Mouse (Mus musculus) heart, postnatal 0 days (tissue): ENCODE results near the gene Gm20696.

Source experiments
- CTCF ChIP-seq: IDR thresholded peaks from 2 replicates; pipeline ENCODE4 v1.5.1; 2016; ENCODE audit warnings: antibody characterized with exemption, control low read depth, low read depth
- EP300 ChIP-seq: IDR thresholded peaks from 2 replicates; pipeline ENCODE4 v1.6.1; 2016; ENCODE audit warnings: antibody characterized with exemption, low read depth

GRCm38 (mm10) chr6:99439878-99440361, 226.7 kb downstream of the Gm20696 start:
- TF ChIP-seq CTCF, result no peak
- no peak for TF ChIP-seq EP300
